Mouse (Mus musculus): ENCODE results near the gene Atf6. TPM values are rescaled to one million over a fixed set of nuclear protein-coding genes. Genes with fewer than 3 reads are reported as not detected.

Gene Atf6
- total and polyA plus RNA-seq, 3 experiments: 33.8 to 47.0 (median 35.3) TPM

GRCm38 (mm10) chr1:170753597-170753996 is 114.0 kb downstream of the Atf6 start:
- in situ Hi-C loops (cut with MboI; ENCODE audit: low pct_ligation_motif_present, low pct_unique_long_range_greater_than_20kb, low sequenced_read_pairs) (no loop called here), dilution Hi-C loops (cut with MboI; ENCODE audit: extremely low pct_ligation_motif_present, extremely low pct_unique_long_range_greater_than_20kb, low sequenced_read_pairs) (no loop called here)
- no peak for TF ChIP-seq PAX5 (IDR thresholded peaks at IDR 0.05; ENCODE audit: low read length)
- TF ChIP-seq BHLHE40 (IDR thresholded peaks at IDR 0.05; ENCODE audit: low read depth, low read length): no peak
- no peak for TF ChIP-seq MAZ (IDR thresholded peaks at IDR 0.05; ENCODE audit: low read depth, low read length)

GRCm38 (mm10) chr1:170751797-170752196 is 115.8 kb downstream of the Atf6 start:
- Histone ChIP-seq H3K4me2 (ENCODE audit: insufficient read depth, low read depth, poor library complexity, severe bottlenecking) (no peak overlapping the region), H3K4me1 (ENCODE audit: control insufficient read depth in 1 of 2, insufficient read depth in 2 of 2) (peaks cover 0 to 3% of the 10 kb centered on the region in 2 experiments; a peak in 1 of 4 replicates), H3K27me3 (replicated peaks) (no peaks in the 10 kb centered on the region), H3K9ac (ENCODE audit: insufficient read depth, low read depth) (no peak overlapping the region), H3K79me2 (replicated peaks; ENCODE audit: control insufficient read depth, extremely low read depth, insufficient read depth, poor library complexity, severe bottlenecking) (peaks cover 2% of the 10 kb centered on the region; the same call in 1 of the 2 replicates), H3K36me3 (replicated peaks in 1 of 2; ENCODE audit: control insufficient read depth in 1 of 2, insufficient read depth in 1 of 2, low read length in 1 of 2) (peaks cover 3 to 50% of the 10 kb centered on the region in 2 experiments), H3K9me3 (replicated peaks; ENCODE audit: low read length) (no peaks in the 10 kb centered on the region), H3K27ac (ENCODE audit: insufficient read depth, low read depth) (no peak overlapping the region), H3K4me3 (replicated peaks in 1 of 3; ENCODE audit: low read depth in 2 of 3, low read length in 2 of 3, poor library complexity in 1 of 3) (no peak overlapping the region)
- TF ChIP-seq ELF1 (IDR thresholded peaks at IDR 0.05; ENCODE audit: low read depth, low read length) (no peak), UBTF (IDR thresholded peaks at IDR 0.05; ENCODE audit: low read depth, low read length) (no peak), MAZ (IDR thresholded peaks at IDR 0.05; ENCODE audit: low read depth, low read length) (no peak), ZC3H11A (IDR thresholded peaks at IDR 0.05; ENCODE audit: low read depth, low read length) (no peak), SMC3 (IDR thresholded peaks at IDR 0.05; ENCODE audit: low read depth, low read length) (no peak), NRF1 (IDR thresholded peaks at IDR 0.05; ENCODE audit: low read depth, low read length) (no peak), TCF12 (IDR thresholded peaks at IDR 0.05; ENCODE audit: low read depth, low read length) (no peak), CHD2 (IDR thresholded peaks at IDR 0.05; ENCODE audit: low read length) (no peak), ZMIZ1 (IDR thresholded peaks at IDR 0.05; ENCODE audit: low read depth, low read length) (no peak), POLR2A (IDR thresholded peaks at IDR 0.05; ENCODE audit: low read depth, low read length) (no peak), CTCF (conservative IDR thresholded peaks at IDR 0.05 in 1 of 2, IDR thresholded peaks at IDR 0.05 in 1 of 2; ENCODE audit: low read depth in 2 of 2, low read length in 2 of 2) (no peak), JUN (IDR thresholded peaks at IDR 0.05; ENCODE audit: insufficient read depth, low read depth, low read length) (no peak), MAFK (IDR thresholded peaks at IDR 0.05; ENCODE audit: insufficient replicate concordance, low read length) (no peak), GABPA (IDR thresholded peaks at IDR 0.05; ENCODE audit: insufficient replicate concordance, low read depth, low read length) (no peak), PAX5 (IDR thresholded peaks at IDR 0.05; ENCODE audit: low read length) (no peak), USF1 (IDR thresholded peaks at IDR 0.05; ENCODE audit: low read depth, low read length) (no peak), NELFE (IDR thresholded peaks at IDR 0.05; ENCODE audit: low read depth, low read length) (no peak), TBP (conservative IDR thresholded peaks at IDR 0.05; ENCODE audit: low read depth, low read length) (no peak), IRF4 (IDR thresholded peaks at IDR 0.05; ENCODE audit: low read depth, low read length) (no peak)
- in situ Hi-C loops (cut with MboI; ENCODE audit: low pct_ligation_motif_present, low pct_unique_long_range_greater_than_20kb, low sequenced_read_pairs) (no loop called here), dilution Hi-C loops (cut with MboI; ENCODE audit: extremely low pct_ligation_motif_present, extremely low pct_unique_long_range_greater_than_20kb, low sequenced_read_pairs) (no loop called here)
- no peak for DNase-seq (ENCODE audit: extremely low read depth)

More at GRCm38 (mm10) chr1:170753597-170753996, 114.0 kb downstream of the Atf6 start:
- Histone ChIP-seq H3K36me3 (replicated peaks in 1 of 2; ENCODE audit: control insufficient read depth in 1 of 2, insufficient read depth in 1 of 2, low read length in 1 of 2) (peaks cover under 1 to 48% of the 10 kb centered on the region in 2 experiments), H3K9ac (ENCODE audit: insufficient read depth, low read depth) (no peak overlapping the region), H3K9me3 (replicated peaks; ENCODE audit: low read length) (no peaks in the 10 kb centered on the region), H3K27me3 (replicated peaks) (no peaks in the 10 kb centered on the region), H3K27ac (ENCODE audit: insufficient read depth, low read depth) (no peak overlapping the region), H3K79me2 (replicated peaks; ENCODE audit: control insufficient read depth, extremely low read depth, insufficient read depth, poor library complexity, severe bottlenecking) (peaks cover 2% of the 10 kb centered on the region; the same call in 1 of the 2 replicates), H3K4me3 (replicated peaks in 1 of 3; ENCODE audit: low read depth in 2 of 3, low read length in 2 of 3, poor library complexity in 1 of 3) (no peak overlapping the region), H3K4me1 (ENCODE audit: control insufficient read depth in 1 of 2, insufficient read depth in 2 of 2) (no peaks in the 10 kb centered on the region), H3K4me2 (ENCODE audit: insufficient read depth, low read depth, poor library complexity, severe bottlenecking) (no peak overlapping the region)
- DNase-seq (ENCODE audit: extremely low read depth): no peak
